Mouse (Mus musculus) stomach, embryonic 14.5 days (tissue): ENCODE data around the gene Clock. TPM values are rescaled to one million over a fixed set of nuclear protein-coding genes. Genes with fewer than 3 reads are reported as not detected.

Experiments used
- ATAC-seq: fragments of 200-750 bp; cut with Nextera tagmentation; 2 replicates; pipeline ENCODE4 v1.8.0; 2017; ENCODE audit warnings: low read depth, moderate TSS enrichment; ENCODE audit not compliant: insufficient number of reproducible peaks, insufficient read depth, low FRiP score
- H3K27ac ChIP-seq: fragments of 300-500 bp; sonication (generic); 2 replicates; pipeline ENCODE4 v1.5.1; 2014; ENCODE audit warnings: mild to moderate bottlenecking, low read length, moderate library complexity, mixed read lengths
- H3K27me3 ChIP-seq: fragments of 300-500 bp; sonication (generic); 2 replicates; pipeline ENCODE4 v1.6.1; 2014; ENCODE audit warnings: low read length, control low read depth, mixed read lengths; ENCODE audit not compliant: control insufficient read depth, insufficient read depth
- H3K36me3 ChIP-seq: fragments of 300-500 bp; sonication (generic); 2 replicates; pipeline ENCODE4 v1.6.1; 2014; ENCODE audit warnings: mild to moderate bottlenecking, control low read depth, low read length, moderate library complexity, mixed read lengths; ENCODE audit not compliant: control insufficient read depth, insufficient read depth
- H3K4me1 ChIP-seq: fragments of 300-500 bp; sonication (generic); 2 replicates; pipeline ENCODE4 v1.6.1; 2014; ENCODE audit warnings: low read length, control low read depth, mixed read lengths; ENCODE audit not compliant: control insufficient read depth, insufficient read depth
- H3K4me2 ChIP-seq: fragments of 300-500 bp; sonication (generic); replicated peaks from 2 replicates; pipeline ENCODE4 v1.6.1; 2014; ENCODE audit warnings: low read depth, low read length, control low read depth
- H3K4me3 ChIP-seq: fragments of 300-500 bp; sonication (generic); 2 replicates; pipeline ENCODE4 v1.5.1; 2014; ENCODE audit warnings: low read depth, low read length, control low read depth
- H3K9ac ChIP-seq: fragments of 300-500 bp; sonication (generic); replicated peaks from 2 replicates; pipeline ENCODE4 v1.6.1; 2014; ENCODE audit warnings: low read depth, mild to moderate bottlenecking, control low read depth, low read length, moderate library complexity, mixed read lengths
- H3K9me3 ChIP-seq: fragments of 300-500 bp; sonication (generic); 2 replicates; pipeline ENCODE4 v1.6.1; 2016; ENCODE audit warnings: low read depth, low read length, control low read depth; ENCODE audit not compliant: control insufficient read depth
- WGBS: fragments of 180-500 bp; shearing (Covaris S2); extraction: QIAGEN DNeasy Blood & Tissue Kit; methylation state at CpG from one replicate; pipeline ENCODE4 v1.1.7; 2014; 5-methylcytosine and 5-hydroxymethylcytosine counted together
- polyA plus RNA-seq: library from polyadenylated mRNA; unstranded; fragments of >200 nt; fragmentation: Nextera tagmentation; extraction: Ambion mirVana; gene quantifications from 2 replicates; pipeline ENCODE4 v1.2.1, GENCODE M21; 2014

The Clock gene
- polyA plus RNA-seq, 1 experiment from 2014 or later = 21.1 TPM

GRCm38 (mm10) chr5:76182326-76182725 is 122.3 kb downstream of the Clock start:
- no peaks in the 10 kb centered on the region for H3K27me3 ChIP-seq
- no peaks in the 10 kb centered on the region for H3K9me3 ChIP-seq
- ATAC-seq = no peak
- peaks cover 13% of the 10 kb centered on the region; the same call in 1 of the 2 replicates for H3K4me1 ChIP-seq
- H3K4me2 ChIP-seq = no peak overlapping the region
- no peak overlapping the region for H3K9ac ChIP-seq
- no peak overlapping the region for H3K27ac ChIP-seq
- no peak overlapping the region for H3K4me3 ChIP-seq
- no peaks in the 10 kb centered on the region for H3K36me3 ChIP-seq
- WGBS = 50% methylated on average over 3 of the region's 3 CpGs

DNA sequence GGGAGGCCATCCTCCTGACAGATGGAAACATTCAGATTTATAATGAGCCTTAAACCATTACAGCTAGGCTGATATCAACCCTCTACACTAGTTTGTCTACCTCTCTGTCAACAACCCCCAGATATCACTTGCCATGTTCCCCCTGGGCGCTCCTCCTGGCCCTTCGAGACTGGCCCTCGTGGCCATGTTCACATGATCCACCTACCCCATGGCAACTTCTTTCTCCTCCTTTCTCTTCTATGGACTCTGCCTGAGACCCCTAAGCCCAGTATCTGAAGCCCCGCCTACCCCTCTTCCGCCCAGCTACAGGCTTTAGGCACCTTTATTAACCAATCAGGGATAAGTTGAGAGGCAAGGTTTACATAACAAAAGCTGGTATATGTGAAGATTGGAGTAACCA is 124.8 kb downstream of the Clock start:
- Histone ChIP-seq H3K4me1 (0 out of 2 replicates have a peak, but pooled peaks cover 3% of the 10 kb centered on the region), H3K4me2 (no peak overlapping the region), H3K9me3 (no peaks in the 10 kb centered on the region), H3K9ac (no peak overlapping the region), H3K27me3 (no peaks in the 10 kb centered on the region), H3K4me3 (no peak overlapping the region), H3K36me3 (no peaks in the 10 kb centered on the region), H3K27ac (no peak overlapping the region)
- 84% methylated on average over 5 of the region's 5 CpGs for WGBS
- ATAC-seq = no peak

GRCm38 (mm10) chr5:76179171-76179570 is 125.4 kb downstream of the Clock start:
- Histone ChIP-seq H3K27ac (no peak overlapping the region), H3K4me1 (0 out of 2 replicates have a peak, but pooled peaks cover 3% of the 10 kb centered on the region), H3K9me3 (no peaks in the 10 kb centered on the region), H3K4me2 (no peak overlapping the region), H3K4me3 (no peak overlapping the region), H3K27me3 (no peaks in the 10 kb centered on the region), H3K9ac (no peak overlapping the region), H3K36me3 (no peaks in the 10 kb centered on the region)
- no peak for ATAC-seq
- WGBS = 93% methylated on average over 5 of the region's 5 CpGs

- no peaks in the 10 kb centered on the region for H3K27me3 ChIP-seq
- no peak overlapping the region for H3K4me3 ChIP-seq
- H3K36me3 ChIP-seq = no peaks in the 10 kb centered on the region
- 0 out of 2 replicates have a peak, but pooled peaks cover 3% of the 10 kb centered on the region for H3K4me1 ChIP-seq
- no peaks in the 10 kb centered on the region for H3K9me3 ChIP-seq
- H3K4me2 ChIP-seq = no peak overlapping the region
- no peak overlapping the region for H3K9ac ChIP-seq
- 63% methylated on average over 7 of the region's 7 CpGs for WGBS
- H3K27ac ChIP-seq = no peak overlapping the region
- ATAC-seq = no peak
Observed at GRCm38 (mm10) chr5:76177664-76178063, 126.9 kb downstream of the Clock start.

DNA sequence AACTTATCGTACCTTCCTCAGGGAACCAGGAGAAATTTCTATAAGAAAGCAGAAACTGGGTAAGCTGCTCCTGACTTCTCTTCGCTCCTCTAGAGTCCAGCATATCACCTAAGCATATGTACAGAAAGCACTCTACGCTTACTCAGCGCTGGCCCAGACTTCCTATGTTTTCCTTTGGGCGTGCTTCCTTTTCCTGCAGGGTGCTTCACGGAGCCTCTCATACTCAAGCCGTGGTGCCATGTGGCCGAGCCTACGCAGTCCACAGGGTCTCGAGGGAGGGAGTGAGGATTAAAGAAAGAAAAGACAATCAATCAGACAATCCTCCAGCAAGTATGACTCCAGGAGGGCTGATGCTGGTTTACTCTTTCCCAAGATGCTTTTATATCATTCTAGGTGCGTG is 127.8 kb downstream of the Clock start:
- Histone ChIP-seq H3K36me3 (no peaks in the 10 kb centered on the region), H3K4me1 (0 out of 2 replicates have a peak, but pooled peaks cover 3% of the 10 kb centered on the region), H3K27me3 (no peaks in the 10 kb centered on the region), H3K9ac (no peak overlapping the region), H3K27ac (no peak overlapping the region), H3K9me3 (no peaks in the 10 kb centered on the region), H3K4me2 (no peak overlapping the region), H3K4me3 (no peak overlapping the region)
- no peak for ATAC-seq
- 63% methylated on average over 11 of the region's 11 CpGs for WGBS

- H3K4me3 ChIP-seq = no peak overlapping the region
- 37% methylated on average over 3 of the region's 3 CpGs for WGBS
- no peak for ATAC-seq
- no peak overlapping the region for H3K27ac ChIP-seq
- no peak overlapping the region for H3K4me2 ChIP-seq
- H3K4me1 ChIP-seq = 0 out of 2 replicates have a peak, but pooled peaks cover 3% of the 10 kb centered on the region
- H3K9ac ChIP-seq = no peak overlapping the region
- H3K9me3 ChIP-seq = no peaks in the 10 kb centered on the region
- H3K36me3 ChIP-seq = no peaks in the 10 kb centered on the region
- H3K27me3 ChIP-seq = no peaks in the 10 kb centered on the region
Observed at GRCm38 (mm10) chr5:76176411-76176810, 128.2 kb downstream of the Clock start.

- H3K4me3 ChIP-seq = no peak overlapping the region
- ATAC-seq = no peak
- 0 out of 2 replicates have a peak, but pooled peaks cover 3% of the 10 kb centered on the region for H3K4me1 ChIP-seq
- 85% methylated on average over 4 of the region's 4 CpGs for WGBS
- H3K9ac ChIP-seq = no peak overlapping the region
- no peaks in the 10 kb centered on the region for H3K36me3 ChIP-seq
- no peaks in the 10 kb centered on the region for H3K9me3 ChIP-seq
- H3K27me3 ChIP-seq = no peaks in the 10 kb centered on the region
- no peak overlapping the region for H3K27ac ChIP-seq
- H3K4me2 ChIP-seq = no peak overlapping the region
Observed at GRCm38 (mm10) chr5:76175051-76175450, 129.5 kb downstream of the Clock start.

DNA sequence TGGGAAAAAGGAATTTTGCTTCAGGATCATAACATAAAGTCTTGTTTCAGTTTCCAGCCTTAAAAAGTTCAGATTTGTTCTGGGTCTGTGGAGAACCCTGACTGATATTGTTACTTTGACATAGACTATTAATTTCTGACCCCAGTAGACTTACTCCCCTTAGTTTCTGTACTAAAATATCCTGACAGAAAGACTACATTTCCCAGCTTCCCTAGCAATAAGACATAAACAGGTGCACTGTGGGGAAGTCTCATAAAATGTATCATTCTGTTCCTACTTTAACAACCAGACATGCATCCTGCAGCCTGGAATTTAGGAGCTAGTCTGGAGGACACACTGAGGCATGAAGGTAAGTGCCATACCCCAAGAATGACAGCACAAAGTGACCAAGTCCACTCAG is 133.6 kb downstream of the Clock start:
- Histone ChIP-seq H3K4me3 (no peak overlapping the region), H3K36me3 (no peaks in the 10 kb centered on the region), H3K4me1 (no peaks in the 10 kb centered on the region), H3K27ac (no peak overlapping the region), H3K4me2 (no peak overlapping the region), H3K27me3 (no peaks in the 10 kb centered on the region), H3K9me3 (no peaks in the 10 kb centered on the region), H3K9ac (no peak overlapping the region)
- ATAC-seq = no peak

GRCm38 (mm10) chr5:76170522-76170921 is 134.1 kb downstream of the Clock start:
- no peak for ATAC-seq
- no peak overlapping the region for H3K4me3 ChIP-seq

More at GRCm38 (mm10) chr5:76170522-76170921, 134.1 kb downstream of the Clock start:
- Histone ChIP-seq H3K9me3 (no peaks in the 10 kb centered on the region), H3K9ac (no peak overlapping the region), H3K36me3 (no peaks in the 10 kb centered on the region), H3K4me2 (no peak overlapping the region), H3K27me3 (no peaks in the 10 kb centered on the region), H3K27ac (no peak overlapping the region), H3K4me1 (no peaks in the 10 kb centered on the region)
- 80% methylated on average over 4 of the region's 4 CpGs for WGBS
